Mouse (Mus musculus) ES-CJ7 (cell line): ENCODE data around the gene Adam17.
"Not testable (repeated sequence)": the region's sequence is repeated elsewhere in the genome, so short reads cannot be mapped to it uniquely, and the experiment has no call there.

Experiments used
- DNase-seq: peaks from one replicate; pipeline ENCODE4 v3.0.0; 2011; ENCODE audit warnings: low read depth, low spot score

Gene Adam17

DNA sequence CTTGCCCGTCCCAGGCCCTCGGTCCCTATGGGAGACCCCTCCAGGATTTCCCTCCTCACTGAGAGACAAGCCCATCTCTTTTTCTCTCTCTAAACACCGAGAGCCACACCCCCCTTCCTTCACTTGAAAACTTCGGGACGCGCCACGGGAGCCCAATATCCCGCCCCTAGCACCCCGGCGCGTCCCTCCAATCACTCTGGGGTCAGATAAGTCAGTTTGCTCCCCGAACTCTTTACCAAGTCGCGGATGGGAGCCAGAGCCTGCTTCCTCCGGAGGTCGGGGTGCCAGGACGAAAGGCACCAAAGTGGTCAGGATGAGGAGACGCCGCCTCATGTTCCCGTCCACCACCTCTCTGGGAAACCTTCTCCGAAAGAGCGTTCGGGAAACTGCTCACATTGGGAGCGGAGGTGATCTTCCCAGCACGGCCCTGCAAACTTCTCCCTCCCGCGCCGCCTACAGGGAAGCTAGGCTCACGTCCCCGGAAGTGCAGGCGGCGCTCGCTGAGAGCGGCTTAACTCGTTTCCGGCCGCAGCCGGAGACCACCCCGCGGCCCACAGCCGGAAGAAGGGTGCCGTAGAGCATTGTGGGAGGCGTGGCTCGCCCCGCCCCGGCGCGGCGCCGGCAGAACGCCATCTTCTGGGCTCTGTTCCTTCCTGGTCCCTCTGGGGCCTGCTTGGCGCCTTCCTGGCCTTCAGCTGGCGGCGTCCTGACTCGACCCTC, at the start of gene Adam17:
Adam17 (minus strand) TSS at position 533 of the 720 bp plus-strand sequence.
- peak; percentile 95 for DNase-seq

DNA sequence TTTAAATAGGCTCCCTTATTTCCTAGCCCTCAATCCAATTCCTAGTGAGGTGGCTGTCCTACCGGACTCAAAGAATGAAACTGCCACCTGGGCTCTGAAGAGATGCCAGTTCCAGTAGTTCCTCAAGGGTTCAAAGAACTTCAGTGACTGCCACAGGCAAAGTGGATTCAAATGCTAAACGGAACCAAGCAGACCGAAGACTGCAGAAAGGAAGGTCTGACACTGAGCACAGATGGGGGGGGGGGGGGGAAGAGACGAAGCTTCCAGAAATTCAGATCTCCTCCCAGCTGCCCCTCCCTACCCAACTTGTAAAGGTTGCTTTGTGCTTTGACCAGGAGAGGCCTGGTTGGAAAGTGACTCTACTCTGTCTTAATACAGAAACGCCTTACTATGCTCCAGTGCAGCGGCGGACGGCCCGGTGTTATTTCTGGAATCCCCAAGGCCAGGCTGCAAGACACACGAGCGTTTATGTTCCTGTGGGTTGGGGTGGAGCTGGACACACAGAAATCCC, 45.2 kb upstream of the Adam17 start:
- DNase-seq = peak; percentile 88

DNA sequence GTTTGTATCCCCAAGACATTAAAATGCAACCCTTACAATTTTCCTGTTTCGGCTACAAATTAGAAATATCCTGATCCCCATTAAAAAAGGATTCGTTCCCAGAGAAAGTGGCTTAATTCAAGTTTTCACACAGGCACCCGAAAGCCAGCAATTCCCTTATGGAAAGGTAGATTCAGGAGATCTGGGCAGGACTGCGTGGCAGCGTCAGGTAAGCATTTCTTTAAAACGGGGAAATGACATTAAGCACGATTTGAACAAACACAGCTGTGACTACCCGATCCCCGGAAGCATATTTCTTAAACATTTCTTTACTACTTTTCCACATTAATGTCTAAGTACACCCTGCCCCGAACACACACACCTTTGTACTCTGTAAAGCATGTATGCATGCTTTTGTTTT, 44.7 kb upstream of the Adam17 start:
- no peak for DNase-seq

DNA sequence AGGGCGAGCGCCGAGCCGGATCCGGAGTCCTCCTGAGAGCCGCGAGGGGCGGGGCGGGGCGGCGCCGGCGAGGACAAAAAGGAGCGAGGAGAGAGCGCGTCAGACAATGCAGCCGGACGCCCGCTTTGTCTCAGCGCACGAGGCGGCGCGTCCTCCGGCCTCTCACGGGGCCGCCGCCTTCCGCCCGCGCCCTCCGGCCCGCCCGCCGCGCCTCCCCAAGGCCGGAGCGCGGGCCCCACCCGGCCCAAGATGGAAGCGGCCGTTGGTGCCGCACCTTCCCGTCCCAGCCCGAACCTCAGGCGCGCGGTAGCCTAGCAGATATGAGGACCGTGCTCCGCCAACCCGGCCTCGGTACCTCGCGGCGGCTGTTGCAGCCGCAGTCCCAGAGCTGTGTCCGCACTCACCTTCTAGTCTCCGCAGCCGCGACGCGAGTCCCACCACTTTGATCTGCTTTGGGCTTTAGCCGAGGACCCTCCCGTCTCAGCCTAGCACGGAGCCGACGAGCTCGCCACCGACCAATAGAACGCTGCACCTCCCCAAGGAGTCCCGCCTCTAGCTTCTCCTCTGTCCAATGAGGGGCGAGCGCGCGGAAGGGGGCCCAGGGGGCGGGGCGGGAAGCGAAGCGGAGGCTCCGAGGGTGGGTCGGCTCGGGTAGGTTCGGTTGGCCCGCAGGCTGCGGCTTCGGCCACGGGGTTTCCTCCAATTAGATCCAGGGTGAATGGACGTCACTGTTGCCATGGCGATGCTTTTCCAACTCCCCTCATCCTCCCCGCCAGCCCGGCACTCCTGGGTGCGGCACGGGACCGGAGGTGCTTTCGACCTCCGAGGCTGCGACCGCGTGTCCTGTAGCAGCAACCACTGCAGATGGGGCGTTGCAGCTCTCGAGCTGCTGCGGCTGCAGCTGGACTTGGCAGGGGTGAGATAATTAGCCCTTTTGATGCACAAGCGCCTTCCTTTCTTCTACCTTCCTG, 44.0 kb upstream of the Adam17 start, which contains the start of gene Ywhaq:
Ywhaq (minus strand) TSS at position 538 of the 971 bp plus-strand sequence.
- peak; percentile 98 for DNase-seq

DNA sequence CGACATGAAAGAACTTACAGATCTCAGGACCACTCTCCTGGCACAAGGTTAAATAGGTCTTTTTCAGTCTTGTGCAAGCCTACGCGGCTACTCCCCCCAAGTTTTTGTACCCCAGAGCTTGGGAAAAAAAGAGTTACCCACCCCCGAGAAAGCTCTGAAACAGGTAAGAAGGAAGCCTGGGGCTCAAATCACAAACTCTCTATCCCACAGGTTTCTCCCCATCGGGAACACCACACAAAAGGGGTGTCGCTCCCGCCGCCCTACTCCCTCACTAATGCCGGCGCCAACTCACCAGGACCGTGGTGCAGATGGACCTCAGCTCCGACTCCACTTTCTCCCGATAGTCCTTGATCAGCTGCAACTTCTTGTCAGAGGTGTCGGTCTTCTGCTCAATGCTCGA, 43.1 kb upstream of the Adam17 start:
- no peak for DNase-seq

DNA sequence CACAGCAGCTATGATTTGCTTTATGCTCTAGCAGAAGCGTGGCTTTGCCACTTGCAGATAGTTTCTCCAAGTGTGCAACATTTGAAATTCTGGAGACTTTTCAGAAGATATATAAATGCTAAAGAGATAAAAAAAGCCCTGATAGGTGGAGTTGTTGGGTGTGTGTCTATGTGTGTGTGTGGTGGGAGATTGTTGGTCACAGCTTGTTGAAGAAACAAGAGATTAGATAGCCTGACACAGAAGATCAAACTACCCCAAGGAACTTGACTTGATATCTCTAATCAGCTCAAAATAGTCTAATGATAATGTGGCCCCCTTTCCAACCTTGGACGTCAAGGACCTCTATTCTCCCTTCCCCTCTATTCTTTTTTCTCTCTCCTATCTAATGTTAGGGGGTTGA, 37.2 kb upstream of the Adam17 start:
- no peak for DNase-seq

DNA sequence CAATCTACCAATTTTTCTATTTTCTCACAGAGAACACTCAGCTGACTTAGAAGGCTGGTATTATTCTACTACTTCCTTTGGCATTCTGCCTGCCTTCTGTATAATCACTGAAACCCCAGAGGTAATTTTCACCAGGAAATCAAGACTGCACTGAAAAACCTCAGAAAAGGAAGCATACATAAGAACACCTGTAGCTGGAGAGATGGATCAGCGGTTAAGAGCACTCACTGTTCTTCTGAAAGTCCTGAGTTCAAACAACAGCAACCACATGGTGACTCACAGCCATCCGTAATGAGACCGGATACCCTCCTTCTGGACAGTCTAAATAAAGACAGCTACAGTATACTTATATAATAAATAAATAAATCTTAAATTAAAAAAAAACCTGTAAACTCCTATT, 36.2 kb upstream of the Adam17 start:
- no peak for DNase-seq

DNA sequence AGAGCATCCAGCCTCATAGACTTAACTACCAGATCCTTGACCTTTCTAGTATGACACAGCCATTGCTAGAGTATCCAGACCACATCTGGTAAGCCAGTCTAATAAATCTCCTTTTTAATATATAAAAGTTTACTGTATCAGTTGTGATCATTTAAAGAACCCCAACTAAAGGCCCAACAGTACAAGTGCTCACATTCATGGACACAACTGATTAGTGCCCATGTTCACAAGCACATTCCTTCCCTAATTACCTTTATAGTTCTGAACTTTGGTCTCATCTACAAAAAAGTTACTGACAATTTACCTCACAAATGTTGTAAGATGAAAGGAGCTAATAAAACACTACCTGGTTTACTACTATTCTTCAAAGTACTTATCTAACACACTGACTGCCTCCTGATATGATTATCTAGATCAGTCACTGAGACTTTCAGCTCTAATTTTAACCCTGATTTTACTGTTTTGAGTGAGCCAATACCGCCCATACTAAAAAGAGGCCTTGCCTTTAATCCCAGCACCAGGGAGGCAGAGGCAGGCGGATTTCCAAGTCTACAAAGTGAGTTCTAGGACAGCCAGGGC, 35.4 kb upstream of the Adam17 start:
- DNase-seq = no peak

DNA sequence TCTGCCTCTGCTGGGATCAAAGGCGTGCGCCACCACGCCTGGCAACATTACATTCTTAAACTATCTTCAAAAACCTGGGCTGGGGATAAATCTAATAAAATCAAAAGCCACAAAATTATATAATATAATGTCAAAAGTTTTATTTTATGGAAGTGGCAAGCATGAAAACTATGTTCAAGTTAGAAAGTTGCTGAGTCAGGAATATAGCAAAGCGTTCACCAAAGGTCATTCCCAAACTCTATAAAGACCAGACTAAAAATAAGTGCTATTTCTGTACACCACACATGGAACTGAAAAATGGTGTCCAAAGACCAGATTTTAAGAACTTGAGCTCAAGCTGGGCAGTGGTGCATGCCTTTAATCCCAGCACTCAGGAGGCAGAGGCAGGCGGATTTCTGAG, 29.3 kb upstream of the Adam17 start:
- DNase-seq = no peak

DNA sequence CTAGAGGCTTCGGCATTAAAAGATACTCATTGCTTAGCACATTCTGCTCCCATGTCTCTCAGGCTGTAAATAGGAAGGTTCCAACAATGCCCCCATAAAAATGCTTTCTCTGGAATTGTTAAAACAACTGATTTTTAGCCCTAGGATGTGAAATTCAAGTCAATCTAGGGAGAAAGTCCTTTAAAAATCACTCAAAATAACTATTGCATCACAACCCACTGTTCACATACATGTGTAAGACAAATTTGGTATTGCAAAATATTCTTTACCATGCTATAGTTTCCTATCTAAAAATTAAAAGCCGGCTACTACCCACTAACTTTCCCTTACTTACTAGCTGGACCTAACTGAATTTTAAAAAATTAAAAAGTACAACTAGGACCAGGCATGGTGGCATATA, 12.8 kb upstream of the Adam17 start:
- no peak for DNase-seq

DNA sequence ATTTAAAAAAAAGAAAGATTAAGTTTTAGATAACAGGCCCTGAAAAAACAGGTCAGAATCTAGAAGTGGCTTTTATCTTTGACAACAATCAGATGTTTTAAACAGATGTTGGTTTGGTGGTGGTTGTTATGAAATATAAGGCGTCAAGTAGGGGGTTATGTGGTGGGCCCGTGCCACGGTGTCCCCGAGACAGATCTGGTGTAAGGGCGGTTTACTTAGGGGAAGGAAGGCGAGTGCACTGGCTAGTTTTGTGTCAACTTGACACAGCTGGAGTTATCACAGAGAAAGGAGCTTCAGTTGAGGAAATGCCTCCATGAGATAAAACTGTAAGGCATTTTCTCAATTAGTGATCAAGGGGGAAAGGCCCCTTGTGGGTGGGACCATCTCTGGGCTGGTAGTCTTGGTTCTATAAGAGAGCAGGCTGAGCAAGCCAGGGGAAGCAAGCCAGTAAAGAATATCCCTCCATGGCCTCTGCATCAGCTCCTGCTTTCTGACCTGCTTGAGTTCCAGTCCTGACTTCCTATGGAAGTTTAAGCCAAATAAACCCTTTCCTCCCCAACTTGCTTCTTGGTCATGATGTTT, 5.4 kb upstream of the Adam17 start:
- not testable (repeated sequence) for DNase-seq

DNA sequence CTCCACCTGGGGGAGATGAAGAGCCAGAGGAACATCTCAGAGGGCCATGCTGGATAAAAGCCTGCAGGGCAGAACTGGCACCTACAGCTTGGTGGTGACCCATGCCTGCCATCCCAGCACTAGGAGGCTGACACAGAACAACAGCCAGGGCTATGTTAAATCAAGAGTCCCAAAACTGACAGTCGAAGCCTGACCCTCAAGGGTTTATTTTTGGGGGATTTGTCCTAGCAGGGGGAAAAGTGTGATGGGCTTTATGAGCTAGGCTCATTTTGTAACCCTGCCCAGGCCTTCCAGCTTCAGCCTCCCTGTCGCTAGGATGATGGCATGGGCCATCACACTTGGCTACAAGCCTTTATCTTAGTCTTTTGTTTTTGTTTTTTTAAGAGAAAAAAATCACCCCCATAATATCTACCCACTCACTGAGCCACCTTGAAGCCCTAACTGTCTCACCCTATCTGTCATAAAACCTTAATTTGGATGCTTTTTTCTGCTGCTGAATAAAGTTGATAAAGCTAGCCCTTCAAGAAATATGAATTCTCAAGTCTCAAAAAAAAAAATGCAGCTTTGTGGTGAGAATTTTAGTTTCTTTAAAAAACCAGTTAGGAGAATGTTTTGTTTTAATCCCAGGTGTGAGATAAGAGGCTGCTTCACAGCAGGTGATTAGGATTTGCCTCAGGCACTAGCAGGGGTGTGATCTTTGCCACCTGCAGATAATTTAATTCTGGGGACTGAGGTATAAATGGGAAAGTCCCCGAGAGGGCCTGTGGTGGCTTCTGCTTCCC, 2.1 kb upstream of the Adam17 start:
- no peak for DNase-seq

DNA sequence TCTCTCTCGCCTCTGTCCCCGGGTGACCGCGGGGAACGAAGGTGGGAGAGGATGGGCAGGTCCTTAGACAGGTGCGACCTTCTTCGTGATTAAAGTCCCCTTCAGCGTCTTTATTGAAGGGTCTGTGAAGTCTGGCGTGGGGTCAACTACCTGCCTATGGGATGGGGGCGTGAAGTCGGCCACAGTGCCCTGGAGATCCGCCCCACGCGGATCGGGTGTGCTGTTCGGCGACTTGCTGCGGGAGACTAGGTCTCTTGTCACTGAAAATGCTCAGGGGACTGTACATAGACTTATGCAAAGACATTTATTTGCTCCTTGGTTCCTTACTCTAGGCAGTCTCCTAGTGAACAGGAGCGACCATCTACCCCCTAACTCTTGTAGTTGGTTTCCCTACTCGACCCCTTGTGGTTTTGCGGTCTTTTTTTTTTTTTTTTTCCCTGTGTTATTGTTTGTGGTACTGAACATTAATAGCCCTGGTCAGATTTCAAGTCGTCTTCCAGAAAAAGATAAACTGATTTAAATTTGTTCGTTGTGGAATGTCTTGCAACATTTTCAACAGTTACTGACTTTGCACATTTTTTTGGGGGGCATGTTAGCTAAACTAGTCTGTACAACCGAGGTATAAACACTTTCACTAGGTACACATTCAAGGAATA, 516 bp upstream of the Adam17 start:
- no peak for DNase-seq

DNA sequence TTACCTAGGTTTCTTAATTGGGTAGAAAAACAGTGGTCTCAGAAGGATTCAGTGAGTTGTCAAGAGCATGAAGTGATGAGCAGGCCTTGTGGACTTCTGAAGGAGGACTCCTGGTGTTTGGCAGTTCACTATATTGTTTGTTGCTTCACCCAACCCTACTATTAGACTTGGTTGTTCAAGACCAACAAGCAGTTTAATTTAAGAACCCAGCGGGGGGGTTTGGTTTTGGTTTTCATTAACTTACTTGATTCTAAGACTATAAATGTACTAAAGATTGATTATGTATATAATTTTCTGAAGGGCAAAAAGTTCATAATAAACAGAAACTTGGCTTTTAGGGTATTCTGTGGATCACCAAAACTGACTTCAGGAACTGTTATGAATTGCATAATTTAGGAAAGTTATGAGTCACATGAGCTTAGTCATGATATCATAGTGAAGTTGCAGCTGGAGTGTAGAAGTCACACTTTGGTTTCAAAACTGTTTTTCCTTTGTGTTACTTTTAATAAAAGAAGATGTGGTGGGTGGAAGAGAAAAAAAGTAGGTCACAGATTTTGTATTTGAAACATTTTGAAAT, 3.3 kb downstream of the Adam17 start:
- DNase-seq = no peak

DNA sequence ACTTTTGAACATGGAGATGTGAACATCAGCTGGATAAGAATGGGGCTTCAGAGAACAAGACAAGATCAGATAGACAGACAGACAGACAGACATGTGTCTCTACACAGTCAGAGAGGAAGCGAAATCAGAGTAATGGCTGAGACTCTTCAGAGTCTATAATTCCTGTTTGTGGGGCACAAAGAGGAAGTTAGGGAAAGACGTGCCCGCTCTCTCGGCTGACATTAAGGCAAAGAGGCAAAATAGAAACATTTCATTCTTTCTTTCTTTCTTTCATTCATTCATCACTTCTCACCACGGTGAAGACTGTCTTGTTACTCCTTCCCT, 4.4 kb downstream of the Adam17 start:
- DNase-seq = no peak

DNA sequence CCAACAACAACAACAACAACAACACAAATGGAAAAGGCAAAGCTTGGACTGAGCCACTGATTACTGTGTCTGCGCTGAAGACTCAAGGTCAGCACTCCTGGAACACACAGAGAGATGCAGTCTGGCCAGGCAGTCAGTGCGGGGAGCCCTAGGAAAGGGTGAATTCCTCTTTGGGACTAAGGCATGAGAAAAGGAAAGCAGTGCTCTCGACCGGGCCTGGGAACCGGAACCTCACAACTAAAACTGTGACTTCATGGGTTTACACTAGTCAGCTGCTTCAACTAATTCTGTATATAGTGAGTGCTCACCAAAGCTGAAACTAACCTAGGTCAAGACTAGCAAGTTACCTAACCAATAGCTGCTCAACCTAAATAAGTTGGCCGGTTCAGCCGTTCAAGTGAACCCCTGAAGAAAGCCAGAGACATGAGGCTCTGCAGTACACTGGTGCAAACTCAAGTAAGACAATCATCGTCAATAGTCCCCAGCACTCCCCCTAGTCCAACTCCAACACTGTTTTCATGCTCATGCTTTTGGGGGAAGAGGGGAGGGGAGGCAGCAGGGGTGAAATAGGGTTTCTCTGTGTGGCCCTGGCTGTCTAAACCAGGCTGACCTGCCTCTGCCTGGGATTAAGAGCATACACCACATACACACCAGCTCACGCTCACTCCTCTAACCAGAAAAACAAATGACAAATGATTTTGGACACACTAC, 4.9 kb downstream of the Adam17 start:
- DNase-seq = no peak

DNA sequence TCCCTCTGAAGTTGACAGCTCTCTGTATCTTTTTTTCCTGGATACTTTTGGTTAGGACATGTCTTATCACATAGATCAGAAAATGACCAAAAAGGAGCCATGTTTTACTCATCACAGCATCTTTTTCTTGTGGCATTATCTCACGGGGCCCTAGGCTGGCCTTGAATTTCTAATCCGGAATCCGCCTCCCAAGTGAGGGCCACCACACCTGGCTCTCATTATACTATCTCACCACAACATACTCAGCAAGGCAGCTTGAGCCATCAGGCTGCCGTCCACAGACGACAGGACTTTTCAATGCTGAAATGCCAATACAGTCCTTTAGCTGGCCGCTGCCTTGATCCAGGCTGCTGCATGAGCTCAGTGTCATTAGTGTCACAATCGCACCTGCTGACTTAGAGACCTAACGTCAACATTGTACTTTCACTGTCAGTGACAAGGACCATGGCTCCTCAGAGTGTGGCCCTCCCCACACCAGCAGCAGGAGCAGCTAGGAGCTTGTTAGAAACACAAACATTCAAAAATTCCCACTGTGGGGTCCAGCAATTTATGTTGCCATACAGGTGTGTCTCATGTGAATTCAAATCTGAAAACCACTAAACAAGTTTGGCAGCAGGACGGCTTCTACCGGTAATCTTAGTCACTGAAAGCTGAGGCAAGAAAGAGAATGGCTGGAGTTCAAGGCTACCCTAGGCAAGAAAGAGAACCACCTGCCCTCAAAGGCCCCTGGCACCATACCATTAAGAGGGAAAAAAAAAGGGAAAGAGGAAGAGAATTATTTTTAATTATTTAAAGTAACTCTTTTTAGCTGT, 8.6 kb downstream of the Adam17 start:
- no peak for DNase-seq

DNA sequence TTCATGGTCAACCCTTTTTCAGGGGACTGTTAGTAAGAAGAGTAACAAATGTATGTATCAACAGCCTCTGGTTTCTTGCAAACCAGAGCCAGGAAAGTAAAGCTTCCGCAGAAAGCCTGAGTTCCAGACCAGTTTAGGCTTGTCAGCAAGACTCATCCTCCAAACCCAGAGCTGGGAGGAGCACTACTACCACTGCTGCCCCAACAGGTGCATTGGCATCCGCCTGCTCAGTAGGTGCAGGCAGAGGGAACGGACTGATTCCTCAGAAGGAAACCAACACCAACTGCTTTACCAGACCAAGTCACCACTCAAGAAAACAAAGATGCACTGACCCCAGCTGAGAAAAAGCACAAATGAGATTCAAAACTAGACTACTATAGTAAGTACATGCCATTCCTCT, 10.2 kb downstream of the Adam17 start:
- no peak for DNase-seq

DNA sequence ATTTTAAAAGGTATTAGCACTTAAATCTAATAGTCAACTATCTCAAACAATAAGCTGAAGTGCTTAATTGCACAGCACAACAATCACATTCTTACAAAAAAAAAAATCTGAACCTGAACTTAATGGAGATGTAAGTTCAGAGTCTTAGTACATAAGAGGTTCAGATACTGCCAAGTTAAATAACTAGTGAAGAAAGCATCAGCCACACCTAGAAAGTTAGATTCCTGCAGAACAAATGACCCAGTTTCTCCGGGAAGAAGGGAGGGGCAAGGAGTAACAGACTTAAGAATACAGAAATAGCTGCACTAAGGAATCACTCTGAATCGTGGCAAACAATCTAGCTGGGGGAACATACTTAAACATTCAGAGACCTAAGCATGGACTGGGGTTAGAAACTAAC, 10.7 kb downstream of the Adam17 start:
- no peak for DNase-seq
